Mouse (Mus musculus) hindbrain, embryonic 11.5 days (tissue): Measurements from ENCODE around the gene Zswim8. TPM values are rescaled to one million over a fixed set of nuclear protein-coding genes. Genes with fewer than 3 reads are reported as not detected.
A peak's percentile ranks its signal among the peaks of the same experiment; 100 is the strongest.

Experiments
- ATAC-seq: fragments of 200-750 bp; cut with Nextera tagmentation; 2 replicates; pipeline ENCODE4 v1.8.0; 2017; ENCODE audit warnings: mild to moderate bottlenecking, moderate TSS enrichment, moderate library complexity; ENCODE audit not compliant: low FRiP score
- DNase-seq: peaks from one replicate; pipeline ENCODE4 v3.0.0-alpha.2; 2015; ENCODE audit warnings: low spot score
- H3K27ac ChIP-seq: fragments of 300-500 bp; sonication (generic); 2 replicates; pipeline ENCODE4 v1.5.1; 2014; ENCODE audit warnings: mild to moderate bottlenecking, low read depth, low read length
- H3K27me3 ChIP-seq: fragments of 300-500 bp; sonication (generic); 2 replicates; pipeline ENCODE4 v1.6.1; 2014; ENCODE audit warnings: mild to moderate bottlenecking, low read length, moderate library complexity, mixed read lengths; ENCODE audit not compliant: control insufficient read depth, insufficient read depth
- H3K36me3 ChIP-seq: fragments of 300-500 bp; sonication (generic); 2 replicates; pipeline ENCODE4 v1.6.1; 2014; ENCODE audit warnings: mild to moderate bottlenecking, low read length, moderate library complexity, mixed read lengths; ENCODE audit not compliant: control insufficient read depth, insufficient read depth
- H3K4me1 ChIP-seq: fragments of 300-500 bp; sonication (generic); replicated peaks from 2 replicates; pipeline ENCODE4 v1.6.1; 2014; ENCODE audit warnings: low read length, mixed read lengths; ENCODE audit not compliant: control insufficient read depth, insufficient read depth
- H3K4me2 ChIP-seq: fragments of 300-500 bp; sonication (generic); replicated peaks from 2 replicates; pipeline ENCODE4 v1.6.1; 2014; ENCODE audit warnings: mild to moderate bottlenecking, low read depth, low read length
- H3K4me3 ChIP-seq: fragments of 300-500 bp; sonication (generic); 2 replicates; pipeline ENCODE4 v1.5.1; 2014; ENCODE audit warnings: low read depth, low read length
- H3K9ac ChIP-seq: fragments of 300-500 bp; sonication (generic); 2 replicates; pipeline ENCODE4 v1.6.1; 2014; ENCODE audit warnings: low read depth, low read length
- H3K9me3 ChIP-seq: fragments of 300-500 bp; sonication (generic); 2 replicates; pipeline ENCODE4 v1.6.1; 2016; ENCODE audit warnings: low read length; ENCODE audit not compliant: control insufficient read depth
- WGBS: fragments of 180-500 bp; shearing (Covaris S2); extraction: QIAGEN DNeasy Blood & Tissue Kit; methylation state at CpG from one replicate; pipeline ENCODE4 v1.1.7; 2014; 5-methylcytosine and 5-hydroxymethylcytosine counted together
- polyA plus RNA-seq: library from polyadenylated mRNA; unstranded; fragments of >200 nt; fragmentation: Nextera tagmentation; extraction: Ambion mirVana; gene quantifications from 2 replicates; pipeline ENCODE4 v1.2.1, GENCODE M21; 2014

The Zswim8 gene
- polyA plus RNA-seq, 1 experiment from 2014 or later = 32.7 TPM

DNA sequence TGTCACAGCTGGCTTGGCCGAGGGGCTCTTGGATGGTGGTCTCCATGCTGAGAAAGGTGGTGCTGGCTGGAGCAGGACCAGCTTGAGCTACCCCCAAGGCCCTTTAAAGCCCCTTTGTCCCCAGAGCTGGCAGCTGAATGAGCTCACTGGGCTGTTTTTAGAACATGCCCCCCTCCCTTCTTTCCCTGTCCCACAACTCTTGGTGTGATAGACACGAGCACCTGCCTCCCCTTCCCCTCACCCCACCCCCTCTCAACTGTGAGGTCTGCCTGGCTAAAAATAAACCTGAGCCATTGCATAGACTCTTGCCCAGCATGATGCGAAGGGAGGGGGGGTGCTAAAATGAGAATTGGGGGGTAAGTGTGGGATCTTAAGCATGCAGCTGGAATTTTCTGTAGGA is 42.9 kb upstream of the Zswim8 start:
- 0 out of 2 replicates have a peak, but pooled peaks cover 2% of the 10 kb centered on the region for H3K4me1 ChIP-seq
- ATAC-seq (no peak), DNase-seq (no peak)
- no peaks in the 10 kb centered on the region for H3K36me3 ChIP-seq
- H3K4me3 ChIP-seq = no peak overlapping the region
- H3K9me3 ChIP-seq = no peaks in the 10 kb centered on the region
- H3K9ac ChIP-seq = no peak overlapping the region
- H3K27me3 ChIP-seq = peaks cover 6% of the 10 kb centered on the region
- no peak overlapping the region for H3K4me2 ChIP-seq
- no peak overlapping the region for H3K27ac ChIP-seq
- 46% methylated on average over 3 of the region's 3 CpGs for WGBS

DNA sequence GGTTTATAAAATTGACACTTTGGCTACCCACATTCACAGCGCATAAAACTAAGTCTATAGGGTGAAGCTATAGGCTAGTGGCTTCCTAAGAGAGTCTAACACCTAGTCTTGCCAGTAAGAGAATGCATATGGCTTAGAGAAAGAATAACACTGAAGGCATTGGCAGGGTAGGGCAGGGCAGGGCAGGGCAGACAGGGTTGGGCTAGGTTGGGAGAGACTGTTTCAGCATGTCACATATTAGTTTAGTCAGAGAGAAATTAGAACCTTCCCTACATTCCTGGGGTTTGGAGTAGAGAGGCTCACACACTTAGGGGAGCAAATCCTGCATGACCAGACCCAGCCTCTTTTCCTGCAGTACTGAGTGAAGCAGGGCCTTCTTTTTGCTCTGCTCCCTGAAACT is 39.9 kb upstream of the Zswim8 start:
- Histone ChIP-seq H3K9me3 (no peaks in the 10 kb centered on the region), H3K4me1 (no peaks in the 10 kb centered on the region), H3K4me3 (no peak overlapping the region), H3K4me2 (no peak overlapping the region), H3K9ac (no peak overlapping the region), H3K27ac (no peak overlapping the region), H3K36me3 (no peaks in the 10 kb centered on the region), H3K27me3 (peaks cover 3% of the 10 kb centered on the region; the same call in 1 of the 2 replicates)
- no peak for ATAC-seq
- no peak for DNase-seq
- 61% methylated on average over 1 of the region's 1 CpGs for WGBS

DNA sequence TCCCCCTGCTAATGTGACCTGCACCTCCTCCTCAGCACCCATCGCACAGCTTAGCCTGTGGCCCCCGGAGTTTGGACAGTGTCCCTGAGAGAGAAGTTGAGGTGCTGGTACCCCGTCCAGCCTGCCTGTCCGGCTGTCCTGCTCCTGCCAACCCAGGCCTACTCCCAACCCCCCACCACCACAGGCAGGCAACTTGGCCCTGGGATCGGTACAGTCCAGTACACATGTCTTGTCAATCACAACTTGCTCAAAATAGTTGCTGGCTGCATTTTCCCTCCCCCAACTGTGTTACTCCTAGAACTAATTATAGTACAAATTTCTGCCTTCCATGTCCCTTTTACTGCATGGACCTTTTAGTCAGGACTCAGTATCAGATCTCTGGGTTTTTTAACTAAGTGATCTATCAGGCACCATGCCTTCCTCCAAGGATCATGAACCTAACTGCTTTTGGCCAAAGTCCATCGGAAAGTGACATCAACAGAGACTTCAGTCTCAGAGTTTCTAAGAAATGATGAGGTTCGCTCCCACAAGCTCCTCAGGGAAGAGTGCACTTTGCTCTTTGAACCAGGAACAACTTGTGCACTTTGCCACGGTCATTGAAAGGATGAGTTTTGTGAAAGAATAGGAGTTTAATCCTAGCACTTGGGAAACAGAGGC is 39.1 kb upstream of the Zswim8 start, which contains the start of gene Synpo2l:
Synpo2l (minus strand) TSS at position 201 of the 657 bp plus-strand sequence.
- Histone ChIP-seq H3K36me3 (no peaks in the 10 kb centered on the region), H3K27me3 (no peaks in the 10 kb centered on the region), H3K4me2 (no peak within 1 kb of the TSS), H3K27ac (no peak within 1 kb of the TSS), H3K4me3 (no peak within 1 kb of the TSS), H3K9ac (no peak within 1 kb of the TSS), H3K9me3 (no peaks in the 10 kb centered on the region), H3K4me1 (no peaks in the 10 kb centered on the region)
- no peak for DNase-seq
- no peak for ATAC-seq
- 85% methylated on average over 8 of the region's 8 CpGs for WGBS

DNA sequence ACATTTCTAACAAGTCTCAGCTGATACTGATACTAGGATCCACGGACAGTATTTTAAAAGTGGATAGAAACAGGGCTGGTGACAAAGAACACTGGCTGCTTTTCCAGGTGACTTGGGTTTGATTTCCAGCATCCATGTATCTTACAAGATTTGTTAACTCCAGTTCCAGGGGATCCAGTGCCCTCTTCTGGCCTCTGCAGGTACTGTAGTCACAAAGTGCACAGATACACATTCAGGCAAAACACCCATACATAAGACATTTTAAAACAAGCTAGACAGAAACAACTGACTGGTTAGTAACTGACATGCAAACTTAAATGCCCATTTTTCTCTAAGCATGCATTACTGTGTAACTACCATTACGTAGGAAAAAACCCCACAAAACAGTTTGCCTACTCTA is 34.4 kb upstream of the Zswim8 start:
- Histone ChIP-seq H3K4me2 (no peak overlapping the region), H3K9ac (no peak overlapping the region), H3K9me3 (no peaks in the 10 kb centered on the region), H3K36me3 (peaks cover 4% of the 10 kb centered on the region; the same call in 1 of the 2 replicates), H3K4me3 (no peak overlapping the region), H3K4me1 (no peaks in the 10 kb centered on the region; the same call in 1 of the 2 replicates), H3K27me3 (no peaks in the 10 kb centered on the region), H3K27ac (no peak overlapping the region)
- WGBS = 92% methylated on average over 2 of the region's 2 CpGs
- ATAC-seq (no peak), DNase-seq (peak; percentile 64)

DNA sequence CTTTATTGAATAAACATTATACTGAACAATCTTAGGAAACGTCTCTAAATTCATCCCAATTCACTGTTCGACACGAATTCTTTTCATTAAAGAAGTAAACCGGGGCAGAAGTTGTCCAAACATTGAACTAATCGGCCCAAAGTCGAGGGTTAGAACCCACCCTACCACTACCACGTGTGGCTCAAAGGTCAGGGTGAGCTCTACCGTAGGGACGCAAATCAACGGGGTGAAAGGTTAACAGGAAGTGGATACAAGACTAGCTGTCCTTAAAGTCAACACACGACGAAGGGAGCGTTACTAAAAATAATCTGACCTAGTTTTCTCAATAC is 33.7 kb upstream of the Zswim8 start:
- DNase-seq = no peak

DNA sequence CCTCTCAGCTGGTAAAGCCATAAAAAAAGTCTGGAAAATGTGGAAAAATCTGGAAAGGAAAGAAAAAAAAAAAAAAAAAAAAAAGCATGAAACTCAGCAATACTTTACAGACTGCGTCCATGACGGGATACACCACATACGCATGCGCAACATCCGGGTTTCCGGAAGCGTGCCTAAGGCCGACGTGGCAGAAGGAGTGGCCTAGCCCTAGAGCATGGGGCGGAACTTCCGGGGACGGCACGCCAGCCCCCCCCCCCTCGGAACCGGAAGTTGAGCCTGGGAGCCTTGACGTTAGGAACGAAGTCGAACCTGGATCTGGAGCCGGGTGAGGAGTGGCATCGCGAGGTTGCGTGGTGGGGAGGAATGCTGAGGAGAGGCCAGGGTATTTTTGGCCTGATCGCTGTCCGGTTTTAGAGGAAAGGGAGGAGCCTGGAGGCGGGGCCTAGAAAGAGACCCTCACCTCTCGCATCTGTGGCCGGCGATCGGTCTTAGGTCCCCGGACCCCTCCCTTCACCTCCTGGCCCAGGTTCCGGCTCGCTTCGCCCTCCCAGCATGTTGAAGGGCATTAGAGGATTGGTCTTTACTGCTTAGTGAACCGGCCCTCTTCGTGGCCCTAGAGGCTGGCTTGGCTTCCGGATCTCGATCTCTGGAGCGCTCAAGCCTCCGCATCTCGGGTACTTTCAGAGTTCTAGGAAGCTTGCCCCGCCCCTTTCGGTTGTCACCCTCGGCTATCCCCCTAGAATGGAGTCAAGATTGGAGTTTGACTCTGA is 33.1 kb upstream of the Zswim8 start, which contains the start of gene Sec24c:
Sec24c (plus strand) TSS at position 245 of the 770 bp plus-strand sequence.
- peak within 1 kb of the TSS; percentile 82 for H3K4me2 ChIP-seq
- no peaks in the 10 kb centered on the region for H3K9me3 ChIP-seq
- peak within 1 kb of the TSS; percentile 63 for H3K4me3 ChIP-seq
- peak within 1 kb of the TSS; percentile 73 for H3K9ac ChIP-seq
- H3K27me3 ChIP-seq = no peaks in the 10 kb centered on the region
- WGBS = 2% methylated on average over 43 of the region's 43 CpGs
- H3K27ac ChIP-seq = peak within 1 kb of the TSS; percentile 58
- peaks cover 4% of the 10 kb centered on the region; the same call in 1 of the 2 replicates for H3K36me3 ChIP-seq
- DNase-seq = peak; percentile 100
- no peaks in the 10 kb centered on the region; the same call in 1 of the 2 replicates for H3K4me1 ChIP-seq
- ATAC-seq = peak; percentile 98

More for the DNA sequence above, 33.7 kb upstream of the Zswim8 start:
- H3K4me2 ChIP-seq = peak overlapping the region; percentile 61
- H3K9me3 ChIP-seq = no peaks in the 10 kb centered on the region
- 12% methylated on average over 13 of the region's 13 CpGs for WGBS
- no peaks in the 10 kb centered on the region; the same call in 1 of the 2 replicates for H3K4me1 ChIP-seq
- H3K36me3 ChIP-seq = peaks cover 4% of the 10 kb centered on the region; the same call in 1 of the 2 replicates
- H3K27me3 ChIP-seq = no peaks in the 10 kb centered on the region
- ATAC-seq = peak; percentile 82
- peak overlapping the region; percentile 63 for H3K4me3 ChIP-seq
- H3K27ac ChIP-seq = 0 out of 2 replicates have a peak overlapping the region, but pooled peaks have one; percentile 58
- H3K9ac ChIP-seq = no peak overlapping the region

DNA sequence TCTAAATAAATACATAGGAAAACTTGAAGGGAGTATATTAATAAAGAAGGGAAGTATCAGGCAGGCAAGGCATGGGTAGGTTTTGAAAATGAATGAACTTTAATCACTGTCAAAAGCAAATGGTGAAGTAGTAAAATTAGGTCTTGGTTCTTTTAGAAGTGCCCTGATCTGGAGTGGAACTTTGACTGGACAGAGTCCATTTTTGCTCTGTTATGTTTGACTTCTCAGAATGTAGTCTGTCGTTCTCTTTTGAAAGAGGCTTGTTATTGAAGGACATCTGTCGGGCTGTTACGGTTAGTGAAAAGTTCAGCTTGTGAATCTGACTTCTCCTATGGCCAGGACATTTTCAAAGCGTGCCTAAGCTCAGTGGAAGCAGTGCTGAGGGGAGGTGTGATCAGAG is 29.4 kb upstream of the Zswim8 start:
- Histone ChIP-seq H3K4me1 (no peaks in the 10 kb centered on the region; the same call in 1 of the 2 replicates), H3K9me3 (no peaks in the 10 kb centered on the region), H3K9ac (no peak overlapping the region), H3K27me3 (no peaks in the 10 kb centered on the region), H3K36me3 (peaks cover 8% of the 10 kb centered on the region), H3K27ac (no peak overlapping the region), H3K4me3 (no peak overlapping the region), H3K4me2 (no peak overlapping the region)
- DNase-seq = no peak
- 94% methylated on average over 4 of the region's 4 CpGs for WGBS
- no peak for ATAC-seq

DNA sequence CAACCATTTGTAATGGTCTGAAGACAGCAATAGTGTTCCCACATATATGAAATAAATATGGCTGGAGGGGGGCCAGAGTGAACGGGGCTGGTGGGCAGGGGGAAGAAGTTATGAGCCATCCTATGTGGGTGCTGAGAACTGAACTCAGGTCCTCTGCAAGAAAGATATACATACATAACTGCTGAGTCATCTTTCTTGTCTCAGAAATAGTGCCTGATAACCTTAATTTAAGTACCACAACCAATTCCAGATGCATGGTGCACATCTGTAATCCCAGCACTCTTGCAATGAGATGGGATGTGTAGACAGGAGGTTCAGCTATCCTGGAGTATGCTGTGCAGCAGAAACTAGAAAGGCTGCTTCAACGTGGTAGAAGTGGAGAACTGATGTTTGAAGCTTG is 25.6 kb upstream of the Zswim8 start:
- H3K4me2 ChIP-seq = no peak overlapping the region
- DNase-seq (no peak), ATAC-seq (no peak)
- peaks cover 15% of the 10 kb centered on the region for H3K36me3 ChIP-seq
- no peak overlapping the region for H3K9ac ChIP-seq
- H3K4me3 ChIP-seq = no peak overlapping the region
- no peaks in the 10 kb centered on the region for H3K27me3 ChIP-seq
- no peaks in the 10 kb centered on the region for H3K9me3 ChIP-seq
- no peaks in the 10 kb centered on the region for H3K4me1 ChIP-seq
- 90% methylated on average over 2 of the region's 2 CpGs for WGBS
- no peak overlapping the region for H3K27ac ChIP-seq
